11 mouse cellular contexts compared by ENCODE assay signal in the genomic region with DNA sequence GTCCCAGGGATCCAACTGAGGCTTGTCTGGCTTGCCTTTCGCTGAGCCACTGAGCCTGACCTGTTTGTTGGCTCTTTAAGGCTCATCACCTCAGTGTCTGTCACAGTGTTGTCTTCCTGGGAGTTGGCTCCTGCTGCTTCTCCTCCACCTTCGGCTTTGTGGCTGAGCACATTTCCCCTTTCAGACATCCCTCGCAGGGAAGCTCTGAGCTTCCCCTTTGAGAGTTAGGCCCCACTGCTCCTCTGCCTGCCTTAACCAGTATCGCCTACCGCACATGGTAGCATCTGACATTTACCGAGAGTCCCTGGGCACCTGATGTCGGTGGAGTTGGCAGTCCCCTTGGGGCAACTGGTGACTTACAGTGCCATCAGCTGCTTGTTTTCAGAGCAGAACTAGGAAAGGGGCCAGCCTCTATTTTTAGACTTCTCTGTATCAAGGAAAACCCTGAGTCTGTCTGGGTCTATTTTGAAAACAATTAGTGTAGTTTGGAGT. TPM values are rescaled to one million over a fixed set of nuclear protein-coding genes. Genes with fewer than 3 reads are reported as not detected.
DNase-seq lines count a peak whose midpoint lies in the region; ATAC-seq and TF ChIP-seq lines count a peak whose summit lies in the region.
"Had no signal": no experiment of that assay in that cellular context is flagged by ENCODE, and none has a peak within 500 bp of the region (broad histone marks: within the 10 kb centered on the region; RNA-seq: fewer than 3 reads in every experiment).

No protein-coding gene starts in this region.

- H3K9ac ChIP-seq in forebrain, embryonic 16.5 days (replicated peaks; ENCODE audit: low read depth, low read length): no peak overlapping the region
- H3K9ac ChIP-seq in forebrain, embryonic 12.5 days: no peak overlapping the region
- H3K9ac ChIP-seq in forebrain, embryonic 13.5 days: no peak overlapping the region
- H3K9ac ChIP-seq: liver, embryonic 14.5 days had no signal

- H3K4me1 ChIP-seq in forebrain, embryonic 16.5 days (replicated peaks; ENCODE audit: control insufficient read depth, insufficient read depth, low read length): peaks cover 14% of the 10 kb centered on the region
- peaks cover 12% of the 10 kb centered on the region; the same call in 1 of the 2 replicates for H3K4me1 ChIP-seq in forebrain, embryonic 12.5 days
- H3K4me1 ChIP-seq in forebrain, embryonic 13.5 days: peaks cover 11% of the 10 kb centered on the region; the same call in 1 of the 2 replicates

- H3K4me2 ChIP-seq in forebrain, embryonic 16.5 days (ENCODE audit: low read length): no peak overlapping the region
- no peak overlapping the region for H3K4me2 ChIP-seq in forebrain, embryonic 12.5 days
- peak overlapping the region; percentile 45 for H3K4me2 ChIP-seq in myocyte (ENCODE audit: low read depth)
- H3K4me2 ChIP-seq in forebrain, embryonic 13.5 days: no peak overlapping the region

- DNase-seq in cerebellum, adult 9-10 months: peak; percentile 85
- DNase-seq in heart, adult 8-10 months (ENCODE audit: low spot score): peak; percentile 73
- DNase-seq in kidney, postnatal 25 days: no peak
- DNase-seq in left cerebral cortex, postnatal 36 days (ENCODE audit: low spot score in 2 of 2): no peak

- TF ChIP-seq POLR2A in myocyte (IDR thresholded peaks at IDR 0.05; ENCODE audit: insufficient read length, low read depth): no peak

- no peaks in the 10 kb centered on the region for H3K79me2 ChIP-seq in myocyte (ENCODE audit: control insufficient read depth, insufficient read depth)

- peak; percentile 29; the same call in 1 of the 2 replicates for ATAC-seq in forebrain, embryonic 16.5 days
- ATAC-seq in forebrain, embryonic 12.5 days (ENCODE audit: low FRiP score): no peak
- ATAC-seq in forebrain, embryonic 13.5 days: no peak
- ATAC-seq: forebrain, embryonic 14.5 days had no signal

- H3K27me3 ChIP-seq in forebrain, embryonic 16.5 days (replicated peaks; ENCODE audit: control insufficient read depth, insufficient read depth, low read length): no peaks in the 10 kb centered on the region
- peaks cover 7% of the 10 kb centered on the region for H3K27me3 ChIP-seq in forebrain, embryonic 12.5 days
- no peaks in the 10 kb centered on the region for H3K27me3 ChIP-seq in myocyte (ENCODE audit: control insufficient read depth, insufficient read depth, insufficient read length)
- H3K27me3 ChIP-seq in forebrain, embryonic 13.5 days: peaks cover 8% of the 10 kb centered on the region

- no peaks in the 10 kb centered on the region for H3K9me3 ChIP-seq in forebrain, embryonic 16.5 days (ENCODE audit: control insufficient read depth, low read length)
- no peaks in the 10 kb centered on the region for H3K9me3 ChIP-seq in forebrain, embryonic 12.5 days
- no peaks in the 10 kb centered on the region for H3K9me3 ChIP-seq in forebrain, embryonic 13.5 days (replicated peaks)

- no peaks in the 10 kb centered on the region for H3K36me3 ChIP-seq in forebrain, embryonic 16.5 days (ENCODE audit: control insufficient read depth, insufficient read depth)
- H3K36me3 ChIP-seq in forebrain, embryonic 12.5 days (replicated peaks): no peaks in the 10 kb centered on the region
- H3K36me3 ChIP-seq in myocyte (ENCODE audit: control insufficient read depth, insufficient read depth): no peaks in the 10 kb centered on the region
- no peaks in the 10 kb centered on the region for H3K36me3 ChIP-seq in forebrain, embryonic 13.5 days (ENCODE audit: poor library complexity, severe bottlenecking)

- no peak overlapping the region for H3ac ChIP-seq in myocyte (ENCODE audit: control insufficient read depth, insufficient read length)

- WGBS in forebrain, embryonic 16.5 days: 47% methylated on average over 7 of the region's 7 CpGs
- 62% methylated on average over 7 of the region's 7 CpGs for WGBS in forebrain, embryonic 12.5 days
- 66% methylated on average over 7 of the region's 7 CpGs for WGBS in forebrain, embryonic 13.5 days

- no peak overlapping the region for H3K4me3 ChIP-seq in forebrain, embryonic 16.5 days (replicated peaks; ENCODE audit: low read length)
- H3K4me3 ChIP-seq in forebrain, embryonic 12.5 days (replicated peaks): no peak overlapping the region
- no peak overlapping the region for H3K4me3 ChIP-seq in myocyte
- H3K4me3 ChIP-seq in forebrain, embryonic 13.5 days: no peak overlapping the region

- H3K27ac ChIP-seq in forebrain, embryonic 16.5 days (ENCODE audit: low read length): no peak overlapping the region
- no peak overlapping the region for H3K27ac ChIP-seq in forebrain, embryonic 12.5 days
- no peak overlapping the region for H3K27ac ChIP-seq in forebrain, embryonic 13.5 days
- H3K27ac ChIP-seq: kidney, postnatal 0 days; liver, embryonic 14.5 days had no signal

- intact Hi-C loops in left cerebral cortex, postnatal 36 days (cut with DNase I): no loop called here

TF ChIP-seq in myocyte, 11 proteins besides CTCF, POLR2A, EP300 and RAD21:
- peak; percentile 21 for TF ChIP-seq TCF12 (IDR thresholded peaks at IDR 0.05; ENCODE audit: insufficient read depth, poor library complexity, severe bottlenecking)
- no peak for TF ChIP-seq SRF (IDR thresholded peaks at IDR 0.05; ENCODE audit: control insufficient read depth, insufficient read length, low read depth)
- peak in 2 of 3 experiments; percentile 34 to 78 for TF ChIP-seq MYOG (IDR thresholded peaks at IDR 0.05; ENCODE audit: control insufficient read depth in 1 of 3, insufficient read depth in 1 of 3, insufficient read length in 2 of 3, low read depth in 2 of 3)
- TF ChIP-seq MYOD1 (IDR thresholded peaks at IDR 0.05; ENCODE audit: control insufficient read depth in 1 of 3, insufficient read length in 2 of 3, low read depth in 2 of 3): peak in 2 of 3 experiments; percentile 51 to 72
- TF ChIP-seq REST (IDR thresholded peaks at IDR 0.05; ENCODE audit: insufficient read depth, insufficient read length): no peak

RNA-seq across cellular contexts. Expression of gene Mreg, which starts 2.4 kb away (rescaled TPM):
- 0.96 and 1.0 TPM in 2 replicates for polyA plus RNA-seq in forebrain, embryonic 16.5 days (2015; fragmentation: Nextera tagmentation; extraction: Ambion mirVana)
- 2.0 and 3.0 TPM in 2 replicates for polyA plus RNA-seq in forebrain, embryonic 12.5 days (2016; fragmentation: Nextera tagmentation; extraction: Ambion mirVana)
- total RNA-seq in heart, adult 8-10 months (2022): 10 to 100 TPM; 33.3 to 40.4 (median 37.5) TPM
- polyA plus RNA-seq in myocyte (2012; fragmentation: generic; extraction: Trizol): 2.0 TPM
- 1.3 and 1.5 TPM in 2 replicates for polyA plus RNA-seq in forebrain, embryonic 13.5 days (2015; fragmentation: Nextera tagmentation; extraction: Ambion mirVana)
- total RNA-seq in left cerebral cortex, postnatal 36 days (2021): 1 to 10 TPM; 3.9 to 5.4 TPM

Comparison
In these comparisons a context has a peak if more than half of its experiments do, and no peak if none do; other contexts are left out.
1. DNase-seq: peak in cerebellum, adult 9-10 months (single experiment) and heart, adult 8-10 months (single experiment); none in kidney, postnatal 25 days (0 of 2) and left cerebral cortex, postnatal 36 days (0 of 2).